Mouse (Mus musculus): Measurements from ENCODE around the gene Mpv17. TPM values are rescaled to one million over a fixed set of nuclear protein-coding genes. Genes with fewer than 3 reads are reported as not detected.

The Mpv17 gene
- total and polyA plus RNA-seq, 3 experiments: 25.8 to 49.9 TPM; not detected in 1

GRCm38 (mm10) chr5:31094100-31094798 is 59.8 kb downstream of the Mpv17 start:
- H3K27me3 ChIP-seq (ENCODE audit: control insufficient read depth in 1 of 2, insufficient read depth in 2 of 2, low read length in 2 of 2): peaks cover 12 to 20% of the 10 kb centered on the region in 2 experiments
- H3K4me3 ChIP-seq (ENCODE audit: control insufficient read depth in 1 of 2, insufficient read depth in 1 of 2, low read depth in 2 of 2, low read length in 2 of 2): 0 out of 4 replicates have a peak overlapping the region, but pooled peaks of 1 of the 2 experiments have one; percentile 34
- no peaks in the 10 kb centered on the region for H3K9me3 ChIP-seq (replicated peaks; ENCODE audit: insufficient read depth, low read length)
- TF ChIP-seq SMC3 (IDR thresholded peaks at IDR 0.05; ENCODE audit: low read depth, low read length): no peak
- no peak for DNase-seq (ENCODE audit: low read depth, low spot score)
- H3K27ac ChIP-seq (ENCODE audit: control insufficient read depth, low read depth, low read length): no peak overlapping the region
- H3K9ac ChIP-seq (ENCODE audit: control insufficient read depth, low read depth, low read length, poor library complexity, severe bottlenecking): no peak overlapping the region
- H3K79me2 ChIP-seq (ENCODE audit: control insufficient read depth, insufficient read depth, low read length, poor library complexity): no peaks in the 10 kb centered on the region
- no peaks in the 10 kb centered on the region for H3K36me3 ChIP-seq (ENCODE audit: control insufficient read depth in 1 of 2, insufficient read depth in 2 of 2, low read length in 2 of 2)
- no peaks in the 10 kb centered on the region for H3K4me1 ChIP-seq (ENCODE audit: control insufficient read depth in 1 of 2, insufficient read depth in 2 of 2, low read length in 2 of 2)

- H3K36me3 ChIP-seq (ENCODE audit: control insufficient read depth in 1 of 2, insufficient read depth in 2 of 2, low read length in 2 of 2): no peaks in the 10 kb centered on the region
- TF ChIP-seq MAFK (IDR thresholded peaks at IDR 0.05; ENCODE audit: borderline replicate concordance, low read depth, low read length) (no peak), SIN3A (IDR thresholded peaks at IDR 0.05; ENCODE audit: low read length) (no peak), POLR2AphosphoS2 (IDR thresholded peaks at IDR 0.05; ENCODE audit: low read length) (no peak), GABPA (IDR thresholded peaks at IDR 0.05; ENCODE audit: low read depth, low read length) (no peak), ZKSCAN1 (IDR thresholded peaks at IDR 0.05; ENCODE audit: low read depth, low read length) (no peak), ZC3H11A (IDR thresholded peaks at IDR 0.05; ENCODE audit: low read depth, low read length) (no peak), EP300 (IDR thresholded peaks at IDR 0.05; ENCODE audit: low read depth in 1 of 2, low read length in 2 of 2) (no peak), HCFC1 (IDR thresholded peaks at IDR 0.05; ENCODE audit: low read depth, low read length) (no peak), TCF12 (IDR thresholded peaks at IDR 0.05; ENCODE audit: low read depth, low read length) (no peak), E2F4 (IDR thresholded peaks at IDR 0.05; ENCODE audit: borderline replicate concordance, low read depth, low read length) (no peak), GATA1 (IDR thresholded peaks at IDR 0.05; ENCODE audit: low read depth, low read length) (no peak), MAX (IDR thresholded peaks at IDR 0.05; ENCODE audit: low read length) (no peak)
- no peak for DNase-seq (ENCODE audit: low read depth, low spot score)
- no peaks in the 10 kb centered on the region for H3K9me3 ChIP-seq (replicated peaks; ENCODE audit: insufficient read depth, low read length)
- no peaks in the 10 kb centered on the region for H3K4me1 ChIP-seq (ENCODE audit: control insufficient read depth in 1 of 2, insufficient read depth in 2 of 2, low read length in 2 of 2)
- H3K4me3 ChIP-seq (ENCODE audit: control insufficient read depth in 1 of 2, insufficient read depth in 1 of 2, low read depth in 2 of 2, low read length in 2 of 2): no peak overlapping the region
- no peak overlapping the region for H3K27ac ChIP-seq (ENCODE audit: control insufficient read depth, low read depth, low read length)
- H3K79me2 ChIP-seq (ENCODE audit: control insufficient read depth, insufficient read depth, low read length, poor library complexity): no peaks in the 10 kb centered on the region
- H3K27me3 ChIP-seq (ENCODE audit: control insufficient read depth in 1 of 2, insufficient read depth in 2 of 2, low read length in 2 of 2): peaks cover 14 to 22% of the 10 kb centered on the region in 2 experiments
- H3K9ac ChIP-seq (ENCODE audit: control insufficient read depth, low read depth, low read length, poor library complexity, severe bottlenecking): no peak overlapping the region
Observed at GRCm38 (mm10) chr5:31093151-31094041, 60.7 kb downstream of the Mpv17 start.
